Mouse (Mus musculus) v-Abl transformed pro-B cells (cell line): Measurements from ENCODE around the gene Maco1.

Source experiments
- in situ Hi-C, 2 experiments: fragments of 400-800 bp; cut with MboI; formaldehyde crosslinking; loops; one replicate each; pipeline ENCODE4 v1.15.1; 2025; ENCODE audit not compliant: unreplicated experiment in 2 of 2

The Maco1 gene

DNA sequence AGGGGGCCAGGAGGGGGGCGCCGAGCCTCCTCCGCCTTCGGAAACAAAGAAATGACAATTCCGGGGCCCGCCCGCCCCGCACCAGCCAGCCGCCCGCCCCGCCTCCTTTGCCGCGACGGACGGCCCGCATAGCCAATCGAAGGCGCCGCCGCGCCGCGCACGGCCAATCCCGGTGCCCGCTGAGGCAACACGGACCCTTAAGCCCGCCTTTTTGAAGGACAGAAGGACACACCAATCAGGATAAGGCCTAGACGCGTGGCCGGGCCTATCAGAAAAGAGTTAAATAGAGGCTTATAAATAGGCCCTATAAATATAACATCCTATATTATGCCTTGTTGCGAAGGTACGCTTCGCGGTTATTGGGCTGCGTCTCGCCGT is at the start of gene Maco1:
TSS of gene Maco1 (minus strand) at position 87 of the 378 bp plus-strand sequence.
- in situ Hi-C loops: no loop called here

- in situ Hi-C loops: no loop called here
Observed at GRCm38 (mm10) chr4:134901126-134901525, 48.0 kb upstream of the Maco1 start.

- in situ Hi-C loops: no loop called here
Observed at GRCm38 (mm10) chr4:134897256-134897655, 44.1 kb upstream of the Maco1 start.

- in situ Hi-C loops: no loop called here
Observed at GRCm38 (mm10) chr4:134892096-134892495, 39.0 kb upstream of the Maco1 start.

DNA sequence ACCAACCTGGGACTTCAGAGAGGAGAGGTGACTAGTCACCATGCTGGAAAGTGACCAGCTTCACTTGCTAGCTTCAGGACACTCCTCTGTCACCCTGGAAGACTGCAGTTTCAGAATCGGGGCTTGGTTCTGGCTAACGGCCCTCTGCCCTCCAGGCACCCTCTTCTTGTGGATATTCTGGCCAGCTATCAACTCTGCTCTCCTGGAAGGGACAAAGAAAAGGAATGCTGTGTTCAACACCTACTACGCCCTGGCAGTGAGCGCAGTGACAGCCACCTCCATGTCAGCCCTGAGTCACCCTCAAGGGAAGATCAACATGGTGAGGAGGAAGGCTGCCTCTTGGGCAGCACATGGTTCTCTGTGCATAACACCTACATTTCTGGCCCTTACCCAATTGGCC is 31.2 kb upstream of the Maco1 start:
- in situ Hi-C loops: no loop called here

DNA sequence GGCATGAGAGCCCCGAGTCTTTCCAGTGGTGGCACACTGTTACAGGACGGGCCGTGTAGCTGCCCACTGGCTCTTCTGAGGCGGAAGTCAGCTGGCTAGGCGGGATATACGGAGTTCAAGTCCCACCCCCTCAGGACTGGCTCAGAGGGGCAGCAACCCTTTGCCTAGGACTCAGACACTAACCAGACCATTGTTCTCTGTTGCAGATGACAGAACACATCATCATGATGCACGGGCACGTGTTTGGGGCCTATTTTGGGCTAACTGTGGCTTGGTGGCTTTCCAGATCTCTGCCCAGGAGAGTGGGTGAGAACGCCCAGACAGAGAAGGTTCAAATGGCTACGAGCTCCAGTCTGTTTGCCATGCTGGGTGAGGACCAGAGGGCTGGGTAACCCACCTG is 30.7 kb upstream of the Maco1 start:
- in situ Hi-C loops: no loop called here

DNA sequence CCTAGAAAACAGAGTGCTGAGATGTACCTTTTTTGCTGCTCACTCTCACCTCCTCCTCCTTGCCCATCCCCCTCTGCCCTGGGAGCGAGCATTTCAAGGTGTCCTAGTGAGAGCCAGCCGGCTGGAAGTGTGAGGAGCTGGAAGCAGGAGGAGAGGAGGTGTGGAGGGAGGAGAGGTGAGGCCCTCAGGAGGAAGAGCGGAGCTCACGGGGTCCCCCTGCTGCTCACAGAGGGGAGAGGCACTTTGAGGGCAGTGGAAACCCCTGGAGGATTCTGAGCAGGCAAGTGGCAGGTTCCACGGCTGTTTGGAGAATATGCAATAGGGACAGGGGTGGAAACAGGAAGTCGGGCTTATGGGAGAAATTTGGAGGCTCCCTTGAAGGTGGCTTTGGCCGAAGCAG is 30.1 kb upstream of the Maco1 start:
- in situ Hi-C loops: no loop called here

DNA sequence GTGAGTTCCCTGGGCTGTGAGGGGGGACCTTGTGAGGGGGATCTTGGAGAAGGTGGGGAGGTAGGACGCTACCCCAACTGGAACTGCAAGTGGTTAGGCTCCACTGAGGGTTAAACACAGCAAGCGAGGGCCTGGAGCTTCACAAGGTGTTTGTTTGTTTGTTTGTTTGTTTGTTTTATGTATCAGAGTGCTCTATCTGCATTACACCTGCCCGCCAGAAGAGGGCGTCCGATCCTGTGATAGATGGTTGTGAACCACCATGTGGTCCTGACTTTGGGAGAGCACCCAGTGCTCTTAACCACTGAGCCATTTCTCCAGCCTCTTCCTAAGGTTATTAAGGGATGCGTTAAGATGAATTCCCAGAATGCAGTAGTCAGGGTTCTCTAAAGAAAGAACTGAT is 26.9 kb upstream of the Maco1 start:
- in situ Hi-C loops: no loop called here

GRCm38 (mm10) chr4:134879410-134879981 is 26.4 kb upstream of the Maco1 start:
- in situ Hi-C loops: loop anchor here (5.0 to 10.0 kb wide), 5 partner anchors 72 to 337 kb away; no protein-coding TSS in a partner anchor

- in situ Hi-C loops: loop anchor here (5.0 to 10.0 kb wide), 5 partner anchors 69 to 334 kb away; no protein-coding TSS in a partner anchor
Observed at GRCm38 (mm10) chr4:134876171-134876570, 23.0 kb upstream of the Maco1 start.

DNA sequence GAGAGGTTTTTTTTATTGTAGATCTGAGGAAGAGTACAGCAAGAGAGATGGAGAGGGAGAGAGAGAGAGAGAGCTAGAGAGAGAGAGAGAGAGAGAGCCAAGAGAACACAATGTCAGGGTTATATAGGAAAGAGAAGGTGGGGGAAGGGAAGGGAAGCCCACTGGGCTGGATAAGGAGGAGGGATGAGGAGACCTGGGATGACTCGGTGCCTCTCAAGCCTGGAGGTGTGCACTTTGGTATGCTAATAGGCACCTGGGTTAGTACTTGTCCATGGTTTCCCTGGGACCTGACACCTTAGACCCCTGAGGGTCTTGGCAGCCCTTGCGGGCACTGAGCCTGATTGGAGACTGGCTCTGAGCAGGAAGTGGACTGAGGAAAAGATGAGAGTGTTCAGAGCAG is 18.8 kb upstream of the Maco1 start:
- in situ Hi-C loops: loop anchor here (10.0 kb wide), 2 partner anchors 147 to 327 kb away; no protein-coding TSS in a partner anchor

DNA sequence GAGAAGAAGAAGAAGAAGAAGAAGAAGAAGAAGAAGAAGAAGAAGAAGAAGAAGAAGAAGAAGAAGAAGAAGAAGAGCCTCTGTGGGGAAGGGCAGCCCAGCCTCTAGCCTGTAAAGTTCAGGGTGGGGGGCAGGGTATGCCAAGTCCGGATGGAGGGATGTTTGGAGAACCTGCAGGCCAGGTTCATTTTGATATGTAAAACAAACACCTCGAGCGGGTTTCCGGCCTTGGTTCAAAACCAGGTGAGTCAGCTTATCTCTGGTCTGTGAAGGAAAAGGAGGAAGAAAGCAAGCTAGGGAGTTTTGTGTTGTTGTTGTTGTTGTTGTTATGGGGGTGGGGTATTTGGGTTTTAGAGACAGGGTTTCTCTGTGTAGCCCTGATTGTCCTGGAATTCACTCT is 18.3 kb upstream of the Maco1 start:
- in situ Hi-C loops: loop anchor here (10.0 kb wide), 2 partner anchors 147 to 327 kb away; no protein-coding TSS in a partner anchor

DNA sequence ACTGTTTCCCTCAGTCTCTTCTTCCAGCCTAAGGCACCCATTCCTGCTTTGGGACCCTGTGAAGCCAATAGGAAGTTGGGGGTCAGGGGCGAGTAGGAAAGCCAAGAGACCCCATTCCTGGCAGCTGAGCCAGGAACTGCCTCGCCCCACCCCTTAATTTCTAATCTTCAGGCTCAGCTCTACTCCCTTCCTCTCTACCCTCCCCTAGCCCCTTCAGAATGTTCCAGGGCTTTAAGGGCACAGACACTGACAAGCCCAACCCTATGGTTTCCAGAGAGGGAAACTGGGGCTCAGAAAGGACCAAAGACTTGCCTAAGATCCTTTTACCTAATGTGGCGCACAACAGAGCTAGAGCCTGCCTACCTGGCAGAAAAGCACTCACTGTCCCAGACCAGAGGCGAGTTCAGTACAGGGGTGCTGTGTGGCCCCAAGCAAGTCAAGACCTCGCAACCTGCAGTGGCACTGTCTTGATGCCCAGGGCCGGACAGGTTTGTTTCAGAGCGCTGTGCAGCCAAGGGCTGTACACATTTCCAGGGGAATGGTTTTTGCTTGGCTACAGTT is 16.8 kb upstream of the Maco1 start:
- in situ Hi-C loops: loop anchor here (10.0 kb wide), 2 partner anchors 145 to 325 kb away; no protein-coding TSS in a partner anchor

- in situ Hi-C loops: no loop called here
Observed at GRCm38 (mm10) chr4:134869068-134869730, 16.1 kb upstream of the Maco1 start.

DNA sequence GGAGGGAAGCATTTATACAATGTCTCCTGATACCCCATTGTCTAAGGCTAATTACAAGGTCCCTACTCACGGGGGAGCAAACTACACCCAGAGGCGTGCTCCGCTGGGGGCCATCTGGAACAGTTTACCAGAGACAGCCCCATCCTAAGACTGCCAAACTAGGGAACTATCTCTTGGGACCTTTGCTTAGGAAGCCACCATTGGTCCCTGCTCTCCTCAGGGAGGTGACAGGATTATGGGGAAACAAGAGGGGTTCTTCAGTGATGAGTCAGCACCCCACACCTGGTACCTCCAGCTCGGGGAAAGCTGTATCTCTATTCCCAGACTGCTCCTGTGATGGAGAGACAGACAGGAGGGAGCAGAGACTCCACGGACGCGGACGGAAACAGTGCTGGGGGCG is 15.3 kb upstream of the Maco1 start:
- in situ Hi-C loops: no loop called here

- in situ Hi-C loops: no loop called here
Observed at GRCm38 (mm10) chr4:134868065-134868464, 14.9 kb upstream of the Maco1 start.

GRCm38 (mm10) chr4:134867661-134868060 is 14.5 kb upstream of the Maco1 start:
- in situ Hi-C loops: no loop called here

- in situ Hi-C loops: no loop called here
Observed at GRCm38 (mm10) chr4:134867213-134867612, 14.1 kb upstream of the Maco1 start.

GRCm38 (mm10) chr4:134865789-134866188 is 12.6 kb upstream of the Maco1 start:
- in situ Hi-C loops: no loop called here

- in situ Hi-C loops: no loop called here
Observed at GRCm38 (mm10) chr4:134865340-134865739, 12.2 kb upstream of the Maco1 start.

- in situ Hi-C loops: no loop called here
Observed at GRCm38 (mm10) chr4:134863937-134864729, 11.0 kb upstream of the Maco1 start, which contains the start of gene Rhd. Rhd (plus strand) TSS chr4:134864536.
